Mouse (Mus musculus): ENCODE results near the gene Rsbn1l.

Gene Rsbn1l

DNA sequence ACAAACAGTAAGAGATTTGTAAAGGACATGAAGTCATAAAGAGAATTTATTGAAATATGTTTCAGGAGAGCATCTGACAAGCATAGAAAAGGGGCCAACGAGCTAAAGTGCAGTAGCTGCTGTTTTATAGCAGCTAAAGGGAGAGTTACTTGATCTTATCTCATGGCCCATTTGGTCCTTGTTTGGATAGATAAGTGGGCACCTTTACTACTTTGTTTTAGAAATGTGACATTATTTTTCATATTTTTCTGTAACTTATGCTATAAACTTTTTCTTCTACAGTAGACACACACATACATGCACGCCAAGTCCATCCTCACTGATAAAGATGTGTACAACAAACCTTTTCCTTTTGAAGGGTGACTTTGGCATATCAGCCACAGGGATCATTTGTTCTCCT, 50.8 kb downstream of the Rsbn1l start:
- DNase-seq (ENCODE audit: extremely low read depth, low read depth), result peak; percentile 46

DNA sequence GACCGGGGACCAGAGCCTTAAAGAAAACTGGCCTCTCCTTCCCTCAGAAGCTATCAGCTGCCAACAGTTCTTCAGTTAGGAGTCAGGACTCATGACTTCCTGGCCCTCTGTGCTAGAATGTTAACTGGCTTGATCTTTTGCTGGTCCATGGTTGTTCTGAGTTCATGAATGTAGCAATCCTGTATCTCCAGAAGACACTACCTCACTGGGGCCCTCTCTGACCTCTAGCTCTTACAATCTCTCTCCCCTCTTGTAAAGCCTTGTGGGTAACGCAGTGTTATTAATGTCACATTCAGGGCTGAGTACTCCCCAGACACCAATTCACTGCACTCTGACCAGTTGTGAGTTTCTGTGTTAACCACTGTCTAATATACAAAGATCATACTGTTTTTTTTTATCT, 51.6 kb downstream of the Rsbn1l start:
- DNase-seq (ENCODE audit: extremely low read depth, low read depth), result no peak

DNA sequence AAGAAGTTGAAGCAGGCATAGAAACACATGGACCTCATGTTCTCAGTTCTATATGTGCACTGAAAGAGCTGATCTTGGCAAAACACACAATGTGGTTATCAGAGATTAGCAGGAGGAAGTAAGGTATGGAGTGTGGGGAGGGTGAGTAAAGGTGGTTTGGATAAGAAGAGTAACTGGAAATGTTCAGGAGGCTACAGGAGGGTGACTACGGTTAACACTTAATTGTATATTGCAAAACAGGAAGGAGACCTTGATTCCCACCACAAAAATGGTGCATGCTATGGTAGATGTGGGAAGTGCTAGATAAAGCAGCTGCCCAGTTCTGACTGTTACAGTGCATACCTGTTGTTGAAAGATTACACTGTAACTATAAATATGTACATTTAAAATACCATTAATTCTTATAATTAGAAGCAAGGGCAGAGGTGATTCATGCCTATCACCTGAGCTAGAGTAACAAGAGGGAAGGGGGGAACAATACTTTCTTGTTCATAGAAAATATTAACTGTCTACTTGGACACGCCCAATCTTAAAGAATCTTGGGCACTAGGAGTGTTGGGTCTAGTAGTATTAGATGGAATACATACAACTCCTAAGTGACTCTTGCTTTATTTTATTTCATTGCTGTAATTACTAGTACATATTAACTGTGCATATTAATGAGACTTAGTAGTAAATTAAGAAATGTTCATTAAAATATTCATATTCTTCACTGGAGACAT, 58.6 kb downstream of the Rsbn1l start:
- DNase-seq (ENCODE audit: extremely low read depth, low read depth), result peak; percentile 100

DNA sequence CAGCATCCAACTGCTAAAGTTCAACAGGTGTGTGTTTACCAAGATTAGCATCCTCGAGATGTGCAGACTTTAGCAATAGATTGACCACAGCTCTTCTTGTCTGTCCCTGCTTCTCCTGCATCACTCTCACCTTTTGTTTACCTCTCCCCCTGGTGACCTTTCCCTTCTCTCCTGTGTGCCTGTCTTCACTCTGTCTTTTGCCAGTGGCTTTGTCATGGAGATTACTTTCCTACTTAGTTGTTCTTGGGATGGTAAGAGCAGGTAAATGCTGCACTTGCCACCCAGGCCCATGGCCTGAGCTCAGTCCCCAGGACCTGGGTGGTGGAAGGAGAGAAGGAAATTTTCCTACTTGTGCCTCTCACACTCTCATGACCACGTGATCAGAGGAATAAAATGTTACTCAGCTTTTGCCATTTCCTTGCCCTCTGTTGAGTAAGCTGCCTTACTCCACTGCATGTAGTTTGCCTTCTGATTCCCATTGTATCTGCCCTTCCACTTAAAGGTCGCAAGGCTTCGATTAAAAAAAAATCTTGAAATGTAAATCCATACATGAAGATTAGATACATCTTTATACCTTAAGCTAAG, 72.1 kb downstream of the Rsbn1l start:
- no peak for DNase-seq (ENCODE audit: extremely low read depth, low read depth)

DNA sequence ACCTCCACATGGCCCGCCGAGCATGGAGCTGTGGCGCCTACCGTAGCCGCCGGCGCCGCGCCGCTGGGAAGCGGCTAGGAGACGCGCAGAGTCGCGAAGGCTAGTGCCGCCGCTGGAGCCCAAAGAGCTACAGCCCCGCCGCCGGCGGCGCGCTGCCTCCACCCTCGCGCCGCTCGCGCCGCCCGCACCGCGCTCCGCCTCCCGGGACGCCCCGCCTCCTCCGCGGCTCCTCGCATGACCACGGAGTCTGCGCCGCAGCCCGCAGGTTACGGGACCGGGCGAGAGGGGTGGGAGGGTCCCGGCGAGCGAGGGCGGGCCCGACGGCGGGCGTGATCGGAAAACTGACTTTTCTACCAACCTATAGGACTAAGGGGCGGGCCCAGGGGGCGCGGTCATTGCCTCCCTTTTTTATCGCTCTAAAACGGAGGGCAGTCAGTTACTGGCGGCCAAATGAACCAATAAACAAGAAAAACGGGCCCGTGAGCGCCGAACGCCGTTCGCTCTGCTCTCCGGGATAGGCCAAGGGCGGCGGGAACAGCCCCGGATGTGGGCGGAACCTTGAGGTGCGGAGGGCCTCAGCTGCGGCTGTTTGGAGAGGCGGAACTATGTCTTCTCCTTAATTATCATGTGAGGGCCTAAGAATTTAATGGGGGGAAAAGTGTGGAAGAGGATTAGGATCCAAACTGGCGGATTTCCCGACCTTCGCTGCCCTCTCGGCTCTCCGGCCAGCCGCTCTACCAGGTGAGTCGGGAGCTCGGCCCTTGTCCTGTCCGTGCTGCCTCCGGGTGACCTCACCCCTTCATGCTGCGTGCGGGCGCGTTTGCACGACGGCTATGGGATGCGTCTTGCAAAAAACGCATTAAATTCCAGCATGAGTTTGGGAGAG, 74.0 kb downstream of the Rsbn1l start, which contains the start of the genes Phtf2 and Tmem60:
Gene Phtf2, minus strand, starts transcription at position 210 of the 886 bp plus-strand sequence.
Gene Tmem60, plus strand, starts transcription at position 277 of the 886 bp plus-strand sequence.
- DNase-seq (ENCODE audit: extremely low read depth, low read depth), result peak; percentile 98

DNA sequence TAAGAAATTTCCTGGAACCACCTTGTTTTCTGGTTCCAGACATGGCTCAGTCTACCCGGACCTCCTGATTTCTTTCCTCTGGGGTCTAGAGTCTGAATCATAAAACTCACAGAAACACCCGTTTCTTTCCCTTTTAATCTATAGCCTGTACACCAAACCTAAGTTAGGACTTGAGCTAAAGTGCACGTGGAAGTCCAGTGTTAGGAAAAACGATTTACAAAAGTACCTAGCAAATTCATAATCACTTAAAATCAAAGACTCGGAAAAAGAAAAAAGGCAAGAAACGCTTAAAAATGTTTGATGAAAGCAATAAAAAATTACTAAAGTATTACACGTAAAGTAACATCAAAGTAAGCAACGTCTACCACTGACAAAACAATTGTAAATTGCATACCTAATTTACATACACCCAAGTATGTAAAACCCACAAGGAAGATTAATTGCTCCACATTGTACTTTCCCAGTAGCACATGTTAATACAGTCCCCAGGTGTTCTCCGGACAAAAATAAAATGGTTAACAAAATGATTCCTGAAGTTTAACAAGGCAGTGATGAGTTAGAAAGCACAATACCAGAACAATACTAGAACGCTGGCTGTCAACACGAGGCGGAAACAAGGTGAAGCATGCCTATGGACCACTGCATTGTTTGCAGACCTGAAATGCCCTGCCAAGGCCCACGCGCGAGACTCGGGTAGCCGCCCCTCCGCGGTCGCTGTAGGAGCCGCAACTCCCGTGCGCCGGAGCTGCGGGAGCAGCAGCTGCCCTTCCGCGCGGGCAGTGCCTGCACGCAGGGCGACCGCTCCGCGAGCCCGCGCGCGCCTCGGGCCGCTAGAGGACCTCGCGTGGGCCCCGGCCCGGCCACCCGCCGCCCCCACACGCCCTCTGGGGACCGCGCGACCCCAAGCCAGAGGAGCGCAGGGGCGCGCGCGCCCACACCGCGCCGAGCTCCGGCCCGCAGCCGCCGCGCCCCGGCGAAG, 75.1 kb downstream of the Rsbn1l start:
- peak; percentile 51 for DNase-seq (ENCODE audit: extremely low read depth, low read depth)

DNA sequence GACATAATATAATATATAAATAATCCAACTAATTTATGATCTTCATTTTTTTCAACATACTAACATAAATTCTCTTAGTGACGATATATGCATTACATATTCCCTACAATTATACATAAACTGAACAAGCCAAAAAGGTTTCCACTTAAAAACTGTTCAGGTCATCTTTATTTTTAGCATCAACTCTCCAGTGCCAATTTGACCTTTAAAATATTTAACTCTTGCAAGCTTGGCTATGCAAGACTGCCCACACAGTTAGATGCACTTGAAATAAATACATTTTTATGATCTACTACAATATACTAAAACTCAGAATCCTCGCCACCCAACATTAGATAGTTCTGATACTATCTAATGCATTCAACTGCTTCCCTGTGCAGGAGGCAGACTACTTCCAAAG, 75.8 kb downstream of the Rsbn1l start:
- no peak for DNase-seq (ENCODE audit: extremely low read depth, low read depth)

DNA sequence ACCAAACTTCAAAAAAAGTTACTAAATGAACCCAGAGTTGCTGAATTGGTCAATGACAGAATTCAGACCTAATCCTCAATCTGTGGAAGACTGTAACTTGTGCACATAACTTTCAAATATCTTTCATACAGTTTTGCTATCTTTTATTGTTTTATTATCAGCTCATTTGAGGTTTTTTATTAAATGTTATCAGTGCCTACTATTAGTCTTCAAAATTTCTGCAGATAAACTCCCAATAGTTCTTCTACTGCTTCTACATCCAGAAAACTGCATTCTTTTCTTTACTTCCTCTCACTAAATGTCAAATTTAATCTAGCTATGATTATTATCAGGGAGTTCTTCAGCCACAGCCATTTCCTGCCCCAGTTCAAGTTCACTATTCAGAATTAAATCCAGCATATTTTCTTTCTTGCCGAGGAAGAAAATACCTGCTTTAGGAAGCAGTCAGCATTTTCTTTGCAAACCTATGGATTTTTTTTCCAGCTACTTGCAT, 79.2 kb downstream of the Rsbn1l start:
- no peak for DNase-seq (ENCODE audit: extremely low read depth, low read depth)

DNA sequence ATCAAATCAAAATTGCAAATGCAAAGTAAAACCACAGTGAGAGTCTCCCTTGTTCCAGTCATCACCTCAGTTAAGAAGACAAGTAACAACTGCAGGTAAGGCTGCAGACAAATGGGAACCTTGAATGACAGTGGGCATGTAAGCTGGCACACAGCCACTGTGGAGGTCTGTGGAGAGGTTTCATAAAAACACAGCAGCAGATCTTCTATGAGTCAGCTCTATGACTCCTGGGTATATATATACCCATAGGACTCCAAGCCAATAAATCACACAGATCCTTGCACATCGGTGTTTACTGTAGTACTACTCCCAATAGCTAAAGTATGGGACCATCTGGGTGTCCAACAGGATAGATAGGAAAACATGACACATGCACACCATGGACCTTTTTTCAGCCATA, 83.1 kb downstream of the Rsbn1l start:
- DNase-seq (ENCODE audit: extremely low read depth, low read depth), result no peak

DNA sequence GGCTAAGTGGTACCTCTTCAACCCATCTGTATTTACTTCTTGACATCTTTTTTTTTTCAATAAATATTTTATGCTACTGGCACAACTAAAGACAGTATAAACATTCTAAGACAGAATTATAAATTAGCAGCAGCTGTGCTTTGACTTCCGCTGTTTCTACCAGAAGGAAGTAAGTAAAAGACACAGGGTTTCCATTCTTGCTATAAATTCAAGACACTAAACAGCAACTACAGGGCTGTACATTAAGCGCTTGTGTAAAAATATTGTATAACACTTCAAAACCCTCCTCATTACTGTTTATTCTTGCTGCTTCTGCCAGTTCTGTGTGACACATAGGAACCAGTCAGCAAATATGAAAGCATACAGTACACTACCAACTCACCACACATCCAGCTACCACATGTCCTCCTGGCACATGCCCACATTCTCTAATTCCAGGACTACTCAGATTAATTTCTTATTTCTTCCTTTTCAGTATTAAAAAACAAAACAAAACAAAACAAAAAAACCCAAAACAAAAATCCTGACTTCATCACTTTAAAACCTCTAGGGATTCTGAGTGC, 90.9 kb downstream of the Rsbn1l start:
- DNase-seq (ENCODE audit: extremely low read depth, low read depth), result no peak

DNA sequence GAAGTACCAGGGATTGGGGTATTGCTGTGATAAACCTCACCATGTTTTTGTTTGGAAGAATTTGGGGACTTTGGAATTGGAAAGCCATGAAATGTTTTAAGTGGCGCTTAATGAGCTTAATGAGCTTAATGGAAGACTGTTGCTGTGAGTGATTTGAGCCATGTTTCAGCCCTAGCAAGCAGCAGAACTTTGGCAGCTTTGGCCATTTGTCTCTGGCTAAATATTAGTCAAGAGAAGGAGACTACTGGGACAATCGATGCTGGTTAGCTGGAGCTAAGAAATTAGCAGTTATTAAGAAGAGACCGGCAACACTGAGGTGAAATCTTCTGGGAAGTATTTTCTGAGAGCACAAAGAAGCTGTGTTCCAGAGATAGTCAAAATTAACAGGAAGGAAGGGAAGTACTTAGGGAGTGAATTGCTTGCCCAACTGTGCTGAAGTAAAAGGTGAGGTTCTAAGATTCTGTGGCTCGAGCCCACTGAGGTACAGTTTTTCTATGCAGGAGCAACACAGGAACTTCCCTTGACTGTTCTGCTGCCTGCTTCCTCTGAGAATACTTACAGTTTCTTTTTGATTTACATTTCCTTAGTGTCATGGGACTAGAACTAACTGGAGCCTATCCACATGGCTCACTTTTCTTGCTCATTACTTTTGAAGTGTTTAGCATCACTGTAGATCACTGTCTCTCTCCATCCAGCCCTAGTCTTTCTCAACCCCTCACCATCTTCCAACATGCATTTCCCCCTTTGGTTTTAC, 91.8 kb downstream of the Rsbn1l start:
- no peak for DNase-seq (ENCODE audit: extremely low read depth, low read depth)

DNA sequence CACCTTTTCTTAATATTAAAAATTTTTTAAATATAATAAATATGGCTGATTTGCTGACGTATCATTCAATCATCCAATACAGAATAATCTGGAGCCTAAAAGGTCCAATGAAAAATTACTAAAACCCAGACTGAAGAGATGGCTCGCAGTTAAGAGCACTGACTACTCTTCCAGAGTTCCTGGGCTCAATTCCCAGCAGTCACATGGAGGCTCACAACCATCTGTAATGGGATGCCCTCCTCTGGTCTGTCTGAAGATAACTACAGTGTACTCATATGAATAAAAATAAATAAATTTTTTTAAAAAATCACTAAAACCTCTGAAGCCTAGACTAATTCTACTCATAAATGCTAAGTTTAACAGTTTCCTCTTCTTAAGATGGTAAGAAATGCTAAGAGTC, 94.3 kb downstream of the Rsbn1l start:
- no peak for DNase-seq (ENCODE audit: extremely low read depth, low read depth)

DNA sequence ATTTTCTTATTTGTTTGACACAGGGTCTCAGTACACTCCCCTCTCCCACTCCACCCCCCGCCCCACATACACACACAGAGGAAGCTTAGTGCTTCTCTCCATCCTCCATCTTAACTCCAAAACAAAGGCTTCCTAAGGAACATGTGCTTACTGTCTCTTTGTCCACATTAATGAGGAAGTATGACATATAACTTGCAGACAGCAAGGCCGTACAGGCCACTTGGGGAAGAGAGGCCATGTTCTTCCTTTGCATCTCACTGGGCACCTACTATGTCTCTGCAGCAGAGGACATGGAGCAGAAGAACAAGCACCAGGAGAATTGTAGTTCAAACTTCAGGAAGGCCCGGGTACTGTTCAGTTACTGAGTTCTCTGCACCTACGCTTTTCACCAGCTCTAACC, 95.6 kb downstream of the Rsbn1l start:
- no peak for DNase-seq (ENCODE audit: extremely low read depth, low read depth)

DNA sequence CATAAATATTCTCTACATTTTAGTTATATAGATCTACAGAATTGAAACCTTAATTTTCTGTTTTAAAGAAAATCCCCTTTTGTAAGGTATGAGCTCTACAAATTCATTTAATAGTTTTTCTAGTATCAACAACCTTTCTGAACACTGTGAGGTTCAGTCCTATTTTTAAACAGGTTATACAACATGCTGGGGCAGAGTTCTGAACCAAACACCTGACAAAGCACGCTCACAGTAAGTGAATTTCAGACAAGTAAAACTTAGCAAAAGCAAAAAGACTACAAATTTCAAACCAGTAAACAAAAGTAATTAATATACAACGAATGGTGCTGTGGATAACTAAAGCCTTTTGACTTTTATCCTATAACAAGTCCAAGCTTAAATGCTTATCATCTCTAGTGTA, 97.8 kb downstream of the Rsbn1l start:
- no peak for DNase-seq (ENCODE audit: extremely low read depth, low read depth)

DNA sequence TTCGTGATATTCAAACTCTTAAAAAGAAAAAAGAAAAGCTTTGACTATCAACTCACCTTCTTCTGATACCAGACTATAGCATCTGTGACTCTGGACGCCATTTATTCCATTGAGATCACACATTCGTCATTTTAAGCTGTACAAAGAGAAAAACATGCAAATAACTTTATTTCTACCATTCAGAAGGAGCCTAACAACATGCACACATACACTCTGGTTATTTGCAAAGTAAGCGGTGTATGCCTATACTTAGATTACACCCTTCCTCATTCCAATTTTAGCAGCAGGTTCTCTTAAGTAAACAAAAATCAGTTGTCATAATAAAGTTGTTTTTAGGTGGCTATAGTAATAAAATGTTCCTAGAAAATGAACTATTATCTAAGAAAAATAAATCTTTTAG, 101.1 kb downstream of the Rsbn1l start:
- no peak for DNase-seq (ENCODE audit: extremely low read depth, low read depth)

DNA sequence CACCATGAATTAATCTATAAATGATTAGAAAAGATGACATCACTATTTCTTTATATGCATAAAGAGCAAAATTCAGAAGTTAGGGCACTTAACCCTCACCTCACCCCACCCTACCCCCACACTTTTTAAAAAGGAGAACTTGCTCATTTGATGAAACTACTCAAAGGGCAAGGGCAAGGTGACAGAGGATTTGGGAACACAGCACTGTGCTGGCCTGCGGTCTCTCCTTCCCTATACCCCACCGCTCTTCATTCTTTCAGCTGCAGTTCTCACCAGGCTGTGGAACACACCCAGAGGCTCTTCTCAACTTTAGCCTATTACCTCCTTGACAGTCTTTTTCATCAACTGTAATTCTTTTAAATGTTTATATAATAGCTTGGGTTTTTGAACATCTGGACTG, 109.2 kb downstream of the Rsbn1l start:
- no peak for DNase-seq (ENCODE audit: extremely low read depth, low read depth)

DNA sequence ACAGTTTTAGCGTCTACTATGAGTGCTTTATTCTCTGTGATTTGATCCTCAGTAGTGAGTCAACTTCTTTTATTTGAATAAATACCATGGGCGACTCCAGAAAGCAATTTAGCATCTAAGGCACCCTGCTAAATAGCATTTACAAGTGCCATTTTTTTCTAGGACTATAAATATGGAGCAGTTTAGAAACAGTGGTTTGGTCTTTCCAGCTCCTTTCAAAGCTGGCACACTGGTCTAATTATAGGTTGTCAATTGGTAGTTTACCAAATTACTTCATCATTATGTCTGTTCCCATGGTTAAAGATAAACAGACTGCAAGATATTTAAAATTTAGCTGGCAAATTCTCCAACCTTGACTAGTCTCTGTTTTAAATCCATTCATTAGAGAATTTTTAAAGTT, 112.4 kb downstream of the Rsbn1l start:
- no peak for DNase-seq (ENCODE audit: extremely low read depth, low read depth)

DNA sequence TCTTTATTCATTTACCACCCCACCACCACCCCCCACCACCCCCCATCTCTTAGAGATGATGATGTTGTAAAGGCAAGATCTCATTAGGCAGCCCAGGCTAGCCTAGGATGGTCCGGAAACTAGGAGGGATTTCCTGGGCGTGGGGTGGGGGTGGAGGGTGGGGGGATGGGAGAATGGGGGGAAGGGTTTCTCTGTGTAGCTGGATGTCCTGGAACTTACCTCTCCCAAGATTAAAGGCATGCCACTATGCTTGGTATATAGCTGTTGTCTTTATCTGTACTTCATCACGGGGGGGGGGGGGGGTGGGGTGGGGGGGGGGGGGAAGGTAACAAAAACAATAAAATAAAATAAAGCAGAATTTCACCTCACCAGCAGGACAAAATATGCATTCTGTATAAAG, 112.8 kb downstream of the Rsbn1l start:
- no peak for DNase-seq (ENCODE audit: extremely low read depth, low read depth)

All from MEL-GATA-1-ER (cell line).